Mouse (Mus musculus) thymus, adult 2 months (tissue): ENCODE data around the gene Zfhx3.

ENCODE experiments used
- CTCF ChIP-seq: fragments of 200-500 bp; IDR thresholded peaks from 2 replicates; pipeline ENCODE4 v1.5.1; 2012; ENCODE audit warnings: mild to moderate bottlenecking, control low read depth, low read length, moderate library complexity, borderline replicate concordance; ENCODE audit not compliant: control insufficient read depth, poor library complexity, insufficient read depth; ENCODE audit errors: extremely low read depth
- POLR2A ChIP-seq: fragments of 200-500 bp; IDR thresholded peaks from 2 replicates; pipeline ENCODE4 v1.6.1; 2012; ENCODE audit warnings: mild to moderate bottlenecking, low read length, control low read depth, moderate library complexity; ENCODE audit not compliant: control insufficient read depth, poor library complexity, insufficient read depth; ENCODE audit errors: extremely low read depth

GRCm38 (mm10) chr8:108245575-108245974 is 303.1 kb downstream of the Zfhx3 start:
- TF ChIP-seq CTCF (no peak), POLR2A (no peak)
